31 mouse cellular contexts compared by ENCODE assay signal in genomic region chr4:132133920-132134319, GRCm38 (mm10). TPM values are rescaled to one million over a fixed set of nuclear protein-coding genes. Genes with fewer than 3 reads are reported as not detected.
DNase-seq lines count a peak whose midpoint lies in the region; ATAC-seq and TF ChIP-seq lines count a peak whose summit lies in the region.
"Had no signal": no experiment of that assay in that cellular context is flagged by ENCODE, and none has a peak within 500 bp of the region (broad histone marks: within the 10 kb centered on the region; RNA-seq: fewer than 3 reads in every experiment).

No protein-coding gene starts in this region.

- TF ChIP-seq POLR2A in MEL (IDR thresholded peaks at IDR 0.05; ENCODE audit: control insufficient read depth in 1 of 2, insufficient read depth in 1 of 2, low read depth in 1 of 2, low read length in 2 of 2, poor library complexity in 1 of 2) = no peak

- H3K79me2 ChIP-seq in MEL (ENCODE audit: control insufficient read depth, insufficient read depth, low read length, poor library complexity) = no peaks in the 10 kb centered on the region

- no peak for DNase-seq in MEL (ENCODE audit: low read depth, low spot score)
- no peak for DNase-seq in midbrain, embryonic 10.5 days (ENCODE audit: low spot score)
- no peak for DNase-seq in right cerebral cortex, adult 18-20 months
- no peak for DNase-seq in gastrocnemius, adult 18-20 months (ENCODE audit: low spot score)
- DNase-seq: adrenal gland, postnatal 10 days; gastrocnemius, postnatal 36 days; heart, adult 2 months; heart, postnatal 36 days; kidney, postnatal 36 days; lung, adult 18-20 months; lung, postnatal 10 days; spleen, adult 18-20 months; thymus, adult 2 months; thymus, postnatal 4 days had no signal

- H3K27me3 ChIP-seq in intestine, embryonic 15.5 days (replicated peaks) = no peaks in the 10 kb centered on the region
- H3K27me3 ChIP-seq in intestine, embryonic 16.5 days (replicated peaks; ENCODE audit: control insufficient read depth, insufficient read depth, low read length) = no peaks in the 10 kb centered on the region
- H3K27me3 ChIP-seq in MEL (ENCODE audit: control insufficient read depth in 1 of 2, insufficient read depth in 2 of 2, low read length in 2 of 2) = peaks cover 0 to 4% of the 10 kb centered on the region in 2 experiments; a peak in 2 of 4 replicates
- no peaks in the 10 kb centered on the region for H3K27me3 ChIP-seq in midbrain, embryonic 10.5 days (ENCODE audit: low read depth, poor library complexity, severe bottlenecking)
- H3K27me3 ChIP-seq: heart, embryonic 15.5 days; hindbrain, embryonic 13.5 days; limb, embryonic 13.5 days; midbrain, embryonic 12.5 days had no signal

- H3K4me1 ChIP-seq in intestine, embryonic 15.5 days (replicated peaks) = 0 out of 2 replicates have a peak, but pooled peaks cover 2% of the 10 kb centered on the region
- H3K4me1 ChIP-seq in intestine, embryonic 16.5 days (ENCODE audit: control insufficient read depth, insufficient read depth, low read length) = peaks cover 6% of the 10 kb centered on the region
- peaks cover 7 to 9% of the 10 kb centered on the region in 2 experiments; a peak in 3 of 4 replicates for H3K4me1 ChIP-seq in MEL (ENCODE audit: control insufficient read depth in 1 of 2, insufficient read depth in 2 of 2, low read length in 2 of 2)
- H3K4me1 ChIP-seq in midbrain, embryonic 10.5 days = peaks cover 10% of the 10 kb centered on the region
- H3K4me1 ChIP-seq: limb, embryonic 13.5 days; liver, embryonic 12.5 days had no signal

- WGBS in intestine, embryonic 15.5 days = 64% methylated on average over 16 of the region's 16 CpGs
- 68% methylated on average over 16 of the region's 16 CpGs for WGBS in intestine, embryonic 16.5 days
- WGBS in midbrain, embryonic 10.5 days = 70% methylated on average over 16 of the region's 16 CpGs

- H3K9ac ChIP-seq in intestine, embryonic 15.5 days = no peak overlapping the region
- no peak overlapping the region for H3K9ac ChIP-seq in intestine, embryonic 16.5 days (ENCODE audit: low read depth, low read length)
- no peak overlapping the region for H3K9ac ChIP-seq in MEL (ENCODE audit: control insufficient read depth, low read depth, low read length, poor library complexity, severe bottlenecking)
- H3K9ac ChIP-seq: heart, embryonic 15.5 days; hindbrain, embryonic 13.5 days; limb, embryonic 13.5 days; liver, embryonic 12.5 days; midbrain, embryonic 12.5 days had no signal

- H3K27ac ChIP-seq in intestine, embryonic 15.5 days = no peak overlapping the region
- H3K27ac ChIP-seq in intestine, embryonic 16.5 days (ENCODE audit: low read length) = no peak overlapping the region
- no peak overlapping the region for H3K27ac ChIP-seq in MEL (ENCODE audit: control insufficient read depth, low read depth, low read length)
- no peak overlapping the region for H3K27ac ChIP-seq in midbrain, embryonic 10.5 days (replicated peaks)
- H3K27ac ChIP-seq: forebrain, embryonic 10.5 days; heart, adult 2 months; heart, embryonic 15.5 days; hindbrain, embryonic 13.5 days; limb, embryonic 13.5 days; liver, embryonic 12.5 days; midbrain, embryonic 12.5 days had no signal

- no peak for TF ChIP-seq CTCF in MEL (IDR thresholded peaks at IDR 0.05 in 2 of 3, conservative IDR thresholded peaks at IDR 0.05 in 1 of 3; ENCODE audit: control insufficient read depth in 1 of 3, insufficient read depth in 1 of 3, low read depth in 2 of 3, low read length in 3 of 3, poor library complexity in 1 of 3, severe bottlenecking in 1 of 3)

- TF ChIP-seq RAD21 in MEL (IDR thresholded peaks at IDR 0.05; ENCODE audit: low read depth, low read length) = no peak

- H3K9me3 ChIP-seq in intestine, embryonic 15.5 days = no peaks in the 10 kb centered on the region
- H3K9me3 ChIP-seq in intestine, embryonic 16.5 days (ENCODE audit: control insufficient read depth, low read length) = no peaks in the 10 kb centered on the region
- H3K9me3 ChIP-seq in MEL (replicated peaks; ENCODE audit: insufficient read depth, low read length) = no peaks in the 10 kb centered on the region
- H3K9me3 ChIP-seq in midbrain, embryonic 10.5 days (replicated peaks) = no peaks in the 10 kb centered on the region
- H3K9me3 ChIP-seq: forebrain, embryonic 10.5 days; heart, embryonic 15.5 days; hindbrain, embryonic 13.5 days; limb, embryonic 13.5 days; liver, embryonic 12.5 days; midbrain, embryonic 12.5 days had no signal

- no peak for TF ChIP-seq EP300 in MEL (IDR thresholded peaks at IDR 0.05; ENCODE audit: low read depth in 1 of 2, low read length in 2 of 2)

- no peak overlapping the region for H3K4me2 ChIP-seq in intestine, embryonic 15.5 days (replicated peaks)
- no peak overlapping the region for H3K4me2 ChIP-seq in intestine, embryonic 16.5 days (ENCODE audit: low read depth, low read length)
- H3K4me2 ChIP-seq: heart, embryonic 15.5 days; hindbrain, embryonic 13.5 days; limb, embryonic 13.5 days; liver, embryonic 12.5 days; midbrain, embryonic 12.5 days had no signal

- peak; percentile 43; the same call in 1 of the 2 replicates for ATAC-seq in intestine, embryonic 15.5 days
- ATAC-seq in intestine, embryonic 16.5 days = no peak
- 0 out of 2 replicates have a peak, but pooled peaks have one; percentile 20 for ATAC-seq in megakaryocyte progenitor cell, adult 5-6 weeks (replicated peaks; ENCODE audit: poor library complexity)
- ATAC-seq: inflammation-experienced regulatory T-cells, adult 6 months; liver, embryonic 12.5 days had no signal

- no peaks in the 10 kb centered on the region for H3K36me3 ChIP-seq in intestine, embryonic 15.5 days
- no peaks in the 10 kb centered on the region for H3K36me3 ChIP-seq in intestine, embryonic 16.5 days (ENCODE audit: control insufficient read depth, insufficient read depth, low read length)
- peaks cover 0 to 2% of the 10 kb centered on the region in 2 experiments; a peak in 1 of 4 replicates for H3K36me3 ChIP-seq in MEL (ENCODE audit: control insufficient read depth in 1 of 2, insufficient read depth in 2 of 2, low read length in 2 of 2)
- no peaks in the 10 kb centered on the region for H3K36me3 ChIP-seq in midbrain, embryonic 10.5 days
- H3K36me3 ChIP-seq: forebrain, embryonic 10.5 days; heart, embryonic 15.5 days; hindbrain, embryonic 13.5 days; limb, embryonic 13.5 days; liver, embryonic 12.5 days; midbrain, embryonic 12.5 days had no signal

- H3K4me3 ChIP-seq in intestine, embryonic 15.5 days (replicated peaks) = no peak overlapping the region
- no peak overlapping the region for H3K4me3 ChIP-seq in intestine, embryonic 16.5 days (ENCODE audit: low read length)
- no peak overlapping the region for H3K4me3 ChIP-seq in MEL (ENCODE audit: control insufficient read depth in 1 of 2, insufficient read depth in 1 of 2, low read depth in 2 of 2, low read length in 2 of 2)
- H3K4me3 ChIP-seq in midbrain, embryonic 10.5 days = no peak overlapping the region
- H3K4me3 ChIP-seq: forebrain, embryonic 10.5 days; heart, adult 2 months; heart, embryonic 15.5 days; hindbrain, embryonic 13.5 days; limb, embryonic 13.5 days; liver, embryonic 12.5 days; midbrain, embryonic 12.5 days had no signal

TF ChIP-seq in MEL, 35 proteins besides CTCF, POLR2A, EP300 and RAD21:
- no peak for TF ChIP-seq NRF1 (IDR thresholded peaks at IDR 0.05; ENCODE audit: insufficient read depth, low read depth, low read length, poor library complexity, severe bottlenecking)
- TF ChIP-seq E2F4 (IDR thresholded peaks at IDR 0.05; ENCODE audit: borderline replicate concordance, low read depth, low read length) = no peak
- TF ChIP-seq USF1 (IDR thresholded peaks at IDR 0.05; ENCODE audit: low read depth, low read length) = peak; percentile 31; the same call in 1 of the 2 replicates
- no peak for TF ChIP-seq USF2 (IDR thresholded peaks at IDR 0.05; ENCODE audit: borderline replicate concordance in 1 of 2, insufficient read depth in 1 of 2, low read depth in 1 of 2, low read length in 2 of 2)
- no peak for TF ChIP-seq MYC (IDR thresholded peaks at IDR 0.05; ENCODE audit: low read depth, low read length)
- no peak for TF ChIP-seq ZMIZ1 (IDR thresholded peaks at IDR 0.05; ENCODE audit: low read depth, low read length)

RNA-seq across cellular contexts. Expression of gene Oprd1, which starts 10.4 kb away (rescaled TPM):
- 0.28 and 0.34 TPM in 2 replicates for polyA plus RNA-seq in intestine, embryonic 15.5 days (2015; fragmentation: Nextera tagmentation; extraction: Ambion mirVana)
- polyA plus RNA-seq in intestine, embryonic 16.5 days (2015; fragmentation: Nextera tagmentation; extraction: Ambion mirVana) = 0.22 and 0.26 TPM in 2 replicates
- total RNA-seq in MEL (2012; rRNA removed) = not detected in 2 replicates
- under 1 TPM in 1 of 2 experiments, not detected in 1; 0.01 TPM for polyA plus RNA-seq in MEL (2012; ENCODE audit: insufficient read depth in 1 of 2, insufficient read length in 2 of 2, low read depth in 1 of 2, low replicate concordance in 2 of 2, missing spikeins in 1 of 2)
- total RNA-seq in megakaryocyte progenitor cell, adult 5-6 weeks (2015) = not detected in 2 replicates
- total RNA-seq in megakaryocyte progenitor cell, adult 5-6 weeks (2017) = not detected in 2 replicates
- 0.06 and 0.07 TPM in 2 replicates for polyA plus RNA-seq in midbrain, embryonic 10.5 days (2016; fragmentation: Nextera tagmentation; extraction: Ambion mirVana)
- under 1 TPM; 0.07 TPM for total RNA-seq in gastrocnemius, adult 18-20 months (2021)
- total RNA-seq: gastrocnemius, postnatal 36 days; monocyte, adult 5-6 weeks; neutrophil, adult 5-6 weeks had no signal
- polyA plus RNA-seq: forebrain, embryonic 10.5 days; inflammation-experienced regulatory T-cells, adult 6 months had no signal

RNA-seq across cellular contexts. Expression of gene Epb41, which starts 58.8 kb away (rescaled TPM):
- 50.0 and 54.2 TPM in 2 replicates for polyA plus RNA-seq in intestine, embryonic 15.5 days (2015; fragmentation: Nextera tagmentation; extraction: Ambion mirVana)
- polyA plus RNA-seq in intestine, embryonic 16.5 days (2015; fragmentation: Nextera tagmentation; extraction: Ambion mirVana) = 41.5 and 46.8 TPM in 2 replicates
- 36.5 and 41.9 TPM in 2 replicates for total RNA-seq in MEL (2012; rRNA removed)
- polyA plus RNA-seq in MEL (2012; ENCODE audit: insufficient read depth in 1 of 2, insufficient read length in 2 of 2, low read depth in 1 of 2, low replicate concordance in 2 of 2, missing spikeins in 1 of 2) = 100 to 1,000 TPM in 1 of 2 experiments, 10 to 100 TPM in 1; 44.3 to 115 TPM
- total RNA-seq in megakaryocyte progenitor cell, adult 5-6 weeks (2015) = 42.5 and 53.5 TPM in 2 replicates
- 49.7 and 78.9 TPM in 2 replicates for total RNA-seq in megakaryocyte progenitor cell, adult 5-6 weeks (2017)
- 123 and 167 TPM in 2 replicates for polyA plus RNA-seq in midbrain, embryonic 10.5 days (2016; fragmentation: Nextera tagmentation; extraction: Ambion mirVana)
- total RNA-seq in gastrocnemius, adult 18-20 months (2021) = 100 to 1,000 TPM; 108 to 134 TPM

RNA-seq across cellular contexts. Expression of gene Gm10300, which starts 59.4 kb away (rescaled TPM):
- 0.08 and 0.16 TPM in 2 replicates for polyA plus RNA-seq in intestine, embryonic 15.5 days (2015; fragmentation: Nextera tagmentation; extraction: Ambion mirVana)
- polyA plus RNA-seq in intestine, embryonic 16.5 days (2015; fragmentation: Nextera tagmentation; extraction: Ambion mirVana) = not detected in 2 replicates
- total RNA-seq in MEL (2012; rRNA removed) = 0.29 and 0.46 TPM in 2 replicates
- under 1 TPM in 1 of 2 experiments, not detected in 1; 0.18 TPM for polyA plus RNA-seq in MEL (2012; ENCODE audit: insufficient read depth in 1 of 2, insufficient read length in 2 of 2, low read depth in 1 of 2, low replicate concordance in 2 of 2, missing spikeins in 1 of 2)
- total RNA-seq in megakaryocyte progenitor cell, adult 5-6 weeks (2015) = 0.07 and 0.34 TPM in 2 replicates
- total RNA-seq in megakaryocyte progenitor cell, adult 5-6 weeks (2017) = 0.50 and 0.61 TPM in 2 replicates
- polyA plus RNA-seq in midbrain, embryonic 10.5 days (2016; fragmentation: Nextera tagmentation; extraction: Ambion mirVana) = not detected in 2 replicates
- under 1 TPM in 1 of 2 experiments, not detected in 1; 0.09 TPM for total RNA-seq in gastrocnemius, adult 18-20 months (2021)
- total RNA-seq: gastrocnemius, postnatal 36 days; left cerebral cortex, adult 18-20 months; left cerebral cortex, postnatal 25 days had no signal
- polyA plus RNA-seq: C2C12; embryonic facial prominence, embryonic 11.5 days; forebrain, embryonic 10.5 days; hindbrain, embryonic 13.5 days; inflammation-experienced regulatory T-cells, adult 6 months; kidney, embryonic 14.5 days; limb, embryonic 13.5 days had no signal
